8 mouse cellular contexts compared by ENCODE assay signal in the genomic region with DNA sequence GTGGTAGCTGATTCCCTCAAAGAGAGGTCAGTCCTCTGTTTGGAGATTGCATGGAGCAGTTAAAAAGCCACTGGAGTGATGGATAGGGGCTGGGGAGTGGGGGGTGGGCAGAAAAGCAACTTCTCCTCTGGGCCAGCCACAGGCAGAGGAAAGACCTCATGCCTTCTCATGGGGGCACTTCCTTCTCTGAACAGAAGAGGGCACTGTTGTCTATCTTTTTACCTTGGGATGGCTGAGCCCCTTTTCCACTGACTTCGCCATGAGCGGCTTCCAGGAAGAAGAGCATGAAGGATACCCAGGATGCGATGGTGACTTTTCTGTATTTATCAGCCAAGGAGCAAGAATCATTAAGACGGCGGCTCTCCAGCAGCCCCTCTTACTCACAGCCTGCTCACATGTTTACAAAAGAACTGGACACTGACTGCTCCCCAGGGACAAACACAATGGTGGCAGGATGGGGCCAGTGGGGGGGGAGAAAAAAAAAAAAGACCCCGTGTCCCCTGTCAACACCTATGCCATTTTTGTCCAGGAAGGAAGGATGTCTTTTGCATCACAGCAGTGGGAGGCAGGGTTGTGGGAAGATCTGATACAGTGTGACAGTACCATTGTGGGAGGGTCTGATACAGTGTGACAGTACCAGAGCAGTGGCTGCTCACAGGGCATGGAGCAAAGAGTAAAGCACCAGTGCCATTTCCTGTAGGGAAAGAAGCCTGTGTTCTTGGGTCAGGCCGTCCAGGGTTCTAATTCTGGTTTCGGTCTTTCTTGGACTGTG. TPM values are rescaled to one million over a fixed set of nuclear protein-coding genes. Genes with fewer than 3 reads are reported as not detected.
DNase-seq lines count a peak whose midpoint lies in the region; ATAC-seq and TF ChIP-seq lines count a peak whose summit lies in the region.

No protein-coding gene starts in this region.

- no peak overlapping the region for H3K27ac ChIP-seq in intestine, postnatal 0 days (ENCODE audit: low read depth, low read length)
- H3K27ac ChIP-seq in limb, embryonic 11.5 days (replicated peaks; ENCODE audit: low read depth, low read length), result no peak overlapping the region
- H3K27ac ChIP-seq in midbrain, embryonic 12.5 days (replicated peaks), result no peak overlapping the region

- H3K27me3 ChIP-seq in intestine, postnatal 0 days (replicated peaks; ENCODE audit: control insufficient read depth, insufficient read depth, low read length), result no peaks in the 10 kb centered on the region
- H3K27me3 ChIP-seq in limb, embryonic 11.5 days (ENCODE audit: control insufficient read depth, insufficient read depth, low read length), result peaks cover 3% of the 10 kb centered on the region; the same call in 1 of the 2 replicates
- H3K27me3 ChIP-seq in midbrain, embryonic 12.5 days, result peaks cover 26% of the 10 kb centered on the region

- no peak overlapping the region for H3K9ac ChIP-seq in intestine, postnatal 0 days (ENCODE audit: low read depth, low read length)
- no peak overlapping the region for H3K9ac ChIP-seq in limb, embryonic 11.5 days (ENCODE audit: low read length)
- H3K9ac ChIP-seq in midbrain, embryonic 12.5 days (replicated peaks), result peak overlapping the region; percentile 34; the same call in 1 of the 2 replicates

- peak; percentile 43 for ATAC-seq in granulocyte monocyte progenitor cell, adult 5-6 weeks (replicated peaks; ENCODE audit: poor library complexity, severe bottlenecking)
- ATAC-seq in intestine, postnatal 0 days, result no peak
- 0 out of 2 replicates have a peak, but pooled peaks have one; percentile 50 for ATAC-seq in limb, embryonic 11.5 days (ENCODE audit: insufficient number of reproducible peaks, low FRiP score, low TSS enrichment, low read depth)
- ATAC-seq in midbrain, embryonic 12.5 days (ENCODE audit: low FRiP score, low read depth), result peak; percentile 49; the same call in 1 of the 2 replicates

- H3K4me3 ChIP-seq in intestine, postnatal 0 days (ENCODE audit: low read depth, low read length), result peak overlapping the region; percentile 16; the same call in 1 of the 2 replicates
- H3K4me3 ChIP-seq in limb, embryonic 11.5 days (ENCODE audit: low read depth, low read length), result peak overlapping the region; percentile 1; the same call in 1 of the 2 replicates
- peak overlapping the region; percentile 21 for H3K4me3 ChIP-seq in midbrain, embryonic 12.5 days

- 11% methylated on average over 8 of the region's 8 CpGs for whole genome bisulfite sequencing in intestine, postnatal 0 days
- WGBS in limb, embryonic 11.5 days, result 11% methylated on average over 8 of the region's 8 CpGs
- 11% methylated on average over 8 of the region's 8 CpGs for WGBS in midbrain, embryonic 12.5 days

- H3K36me3 ChIP-seq in intestine, postnatal 0 days (ENCODE audit: control insufficient read depth, insufficient read depth), result no peaks in the 10 kb centered on the region
- H3K36me3 ChIP-seq in limb, embryonic 11.5 days (ENCODE audit: control insufficient read depth, insufficient read depth, low read length), result no peaks in the 10 kb centered on the region
- no peaks in the 10 kb centered on the region for H3K36me3 ChIP-seq in midbrain, embryonic 12.5 days

- DNase-seq in layer of hippocampus, adult 11-12 months (ENCODE audit: low spot score), result peak; percentile 86
- no peak for DNase-seq in layer of hippocampus, adult 9-10 months (ENCODE audit: low spot score)
- peak; percentile 94 for DNase-seq in embryo, embryonic 10.5 days (ENCODE audit: low spot score)
- peak; percentile 83 for DNase-seq in limb, embryonic 11.5 days (ENCODE audit: low spot score)
- DNase-seq in skeletal muscle tissue, adult 2 months (ENCODE audit: low read depth, low spot score), result peak; percentile 71

- no peaks in the 10 kb centered on the region for H3K9me3 ChIP-seq in intestine, postnatal 0 days (ENCODE audit: control insufficient read depth)
- no peaks in the 10 kb centered on the region for H3K9me3 ChIP-seq in limb, embryonic 11.5 days (ENCODE audit: control insufficient read depth, low read length)
- H3K9me3 ChIP-seq in midbrain, embryonic 12.5 days, result no peaks in the 10 kb centered on the region

- peak; percentile 86 for TF ChIP-seq CTCF in intestine, postnatal 0 days (IDR thresholded peaks at IDR 0.05; ENCODE audit: low read depth)

- H3K4me2 ChIP-seq in intestine, postnatal 0 days (replicated peaks; ENCODE audit: low read depth), result peak overlapping the region; percentile 46
- H3K4me2 ChIP-seq in limb, embryonic 11.5 days (ENCODE audit: low read depth, severe bottlenecking), result peak overlapping the region; percentile 25; the same call in 1 of the 2 replicates
- H3K4me2 ChIP-seq in midbrain, embryonic 12.5 days (replicated peaks), result peak overlapping the region; percentile 48

- H3K4me1 ChIP-seq in intestine, postnatal 0 days (replicated peaks; ENCODE audit: control insufficient read depth, insufficient read depth, low read length), result no peaks in the 10 kb centered on the region
- peaks cover 4% of the 10 kb centered on the region; the same call in 1 of the 2 replicates for H3K4me1 ChIP-seq in limb, embryonic 11.5 days (ENCODE audit: control insufficient read depth, insufficient read depth, low read length)
- peaks cover 19% of the 10 kb centered on the region for H3K4me1 ChIP-seq in midbrain, embryonic 12.5 days

RNA-seq across cellular contexts. Expression of a gene that starts 4.1 kb away (rescaled TPM):
- 27.9 and 31.0 TPM in 2 replicates for total RNA-seq in granulocyte monocyte progenitor cell, adult 5-6 weeks (2014; fragmentation: Nextera tagmentation)
- total RNA-seq in granulocyte monocyte progenitor cell, adult 5-6 weeks (2017), result 16.2 and 20.9 TPM in 2 replicates
- 15.6 and 16.3 TPM in 2 replicates for polyA plus RNA-seq in intestine, postnatal 0 days (2015; fragmentation: Nextera tagmentation; extraction: Ambion mirVana)
- polyA plus RNA-seq in limb, embryonic 11.5 days (2014; fragmentation: Nextera tagmentation; extraction: Ambion mirVana), result 21.9 and 23.8 TPM in 2 replicates
- polyA plus RNA-seq in midbrain, embryonic 12.5 days (2016; fragmentation: Nextera tagmentation; extraction: Ambion mirVana), result 19.7 and 20.4 TPM in 2 replicates

RNA-seq across cellular contexts. Expression of a gene that starts 25.2 kb away (rescaled TPM):
- 3.7 TPM in 1 of 2 replicates, not detected in the other for total RNA-seq in granulocyte monocyte progenitor cell, adult 5-6 weeks (2014; fragmentation: Nextera tagmentation)
- 0.31 TPM in 1 of 2 replicates, not detected in the other for total RNA-seq in granulocyte monocyte progenitor cell, adult 5-6 weeks (2017)
- polyA plus RNA-seq in intestine, postnatal 0 days (2015; fragmentation: Nextera tagmentation; extraction: Ambion mirVana), result 0.18 and 0.22 TPM in 2 replicates
- 0.62 and 1.1 TPM in 2 replicates for polyA plus RNA-seq in limb, embryonic 11.5 days (2014; fragmentation: Nextera tagmentation; extraction: Ambion mirVana)
- polyA plus RNA-seq in midbrain, embryonic 12.5 days (2016; fragmentation: Nextera tagmentation; extraction: Ambion mirVana), result 2.4 and 2.6 TPM in 2 replicates

RNA-seq across cellular contexts. Expression of a gene that starts 42.8 kb away (rescaled TPM):
- total RNA-seq in granulocyte monocyte progenitor cell, adult 5-6 weeks (2014; fragmentation: Nextera tagmentation), result 93.5 and 98.0 TPM in 2 replicates
- 101 and 107 TPM in 2 replicates for total RNA-seq in granulocyte monocyte progenitor cell, adult 5-6 weeks (2017)
- 29.3 and 29.5 TPM in 2 replicates for polyA plus RNA-seq in intestine, postnatal 0 days (2015; fragmentation: Nextera tagmentation; extraction: Ambion mirVana)
- polyA plus RNA-seq in limb, embryonic 11.5 days (2014; fragmentation: Nextera tagmentation; extraction: Ambion mirVana), result 182 and 195 TPM in 2 replicates
- polyA plus RNA-seq in midbrain, embryonic 12.5 days (2016; fragmentation: Nextera tagmentation; extraction: Ambion mirVana), result 366 and 368 TPM in 2 replicates

RNA-seq across cellular contexts. Expression of a gene that starts 48.4 kb away (rescaled TPM):
- total RNA-seq in granulocyte monocyte progenitor cell, adult 5-6 weeks (2014; fragmentation: Nextera tagmentation), result 30.0 and 34.2 TPM in 2 replicates
- 14.2 and 16.9 TPM in 2 replicates for total RNA-seq in granulocyte monocyte progenitor cell, adult 5-6 weeks (2017)
- polyA plus RNA-seq in intestine, postnatal 0 days (2015; fragmentation: Nextera tagmentation; extraction: Ambion mirVana), result 52.2 and 55.7 TPM in 2 replicates
- 80.9 and 90.2 TPM in 2 replicates for polyA plus RNA-seq in limb, embryonic 11.5 days (2014; fragmentation: Nextera tagmentation; extraction: Ambion mirVana)
- 101 and 103 TPM in 2 replicates for polyA plus RNA-seq in midbrain, embryonic 12.5 days (2016; fragmentation: Nextera tagmentation; extraction: Ambion mirVana)

RNA-seq across cellular contexts. Expression of a gene that starts 49.4 kb away (rescaled TPM):
- 80.5 and 129 TPM in 2 replicates for total RNA-seq in granulocyte monocyte progenitor cell, adult 5-6 weeks (2014; fragmentation: Nextera tagmentation)
- 90.1 and 115 TPM in 2 replicates for total RNA-seq in granulocyte monocyte progenitor cell, adult 5-6 weeks (2017)
- polyA plus RNA-seq in intestine, postnatal 0 days (2015; fragmentation: Nextera tagmentation; extraction: Ambion mirVana), result 72.9 and 80.2 TPM in 2 replicates
- 69.9 and 98.4 TPM in 2 replicates for polyA plus RNA-seq in limb, embryonic 11.5 days (2014; fragmentation: Nextera tagmentation; extraction: Ambion mirVana)
- 310 and 329 TPM in 2 replicates for polyA plus RNA-seq in midbrain, embryonic 12.5 days (2016; fragmentation: Nextera tagmentation; extraction: Ambion mirVana)
